Mouse (Mus musculus): ENCODE results near the gene Pnpla2. TPM values are rescaled to one million over a fixed set of nuclear protein-coding genes. Genes with fewer than 3 reads are reported as not detected.

Gene Pnpla2
- polyA plus RNA-seq, 1 experiment from 2014 or later: 17.2 TPM

DNA sequence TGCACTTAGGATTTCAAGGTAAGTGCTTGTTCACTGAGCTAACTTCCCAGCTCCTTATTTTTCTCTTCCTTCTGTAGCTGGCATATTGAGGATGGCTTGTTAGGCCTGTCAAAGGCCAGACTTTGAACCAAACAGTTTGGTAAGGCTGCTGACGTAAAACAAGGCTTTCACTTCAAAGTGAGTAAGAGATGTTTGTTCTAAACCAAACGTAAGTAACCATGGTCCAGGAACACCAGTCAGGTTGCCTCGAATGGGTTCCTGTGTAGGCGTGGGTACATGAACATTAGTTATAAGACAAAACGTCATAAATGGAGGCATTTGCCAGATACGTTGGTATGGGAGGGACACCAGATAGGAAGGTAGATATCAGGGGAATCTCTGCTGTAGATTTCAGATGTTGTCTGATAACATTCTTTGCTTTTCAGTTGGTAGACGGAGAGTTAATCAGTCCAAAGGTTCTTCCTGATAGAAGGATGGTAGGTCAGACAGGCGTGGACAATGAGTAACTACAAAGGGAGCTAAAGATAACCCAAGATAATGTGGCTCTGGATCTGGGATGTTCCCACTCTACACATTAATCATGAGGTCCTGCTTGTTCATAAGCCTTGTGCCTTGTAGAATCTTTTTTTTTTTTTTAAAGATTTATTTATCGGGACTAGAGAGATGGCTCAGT is 34.8 kb upstream of the Pnpla2 start:
- no peaks in the 10 kb centered on the region for H3K4me1 ChIP-seq
- H3K9ac ChIP-seq (replicated peaks): no peak overlapping the region
- WGBS: 87% methylated on average over 9 of the region's 9 CpGs
- H3K9me3 ChIP-seq (replicated peaks): no peaks in the 10 kb centered on the region
- H3K4me2 ChIP-seq: no peak overlapping the region
- no peaks in the 10 kb centered on the region for H3K36me3 ChIP-seq
- H3K27me3 ChIP-seq (replicated peaks): no peaks in the 10 kb centered on the region
- no peak overlapping the region for H3K4me3 ChIP-seq (replicated peaks)
- no peak for ATAC-seq (ENCODE audit: low FRiP score)
- no peak overlapping the region for H3K27ac ChIP-seq (replicated peaks)

DNA sequence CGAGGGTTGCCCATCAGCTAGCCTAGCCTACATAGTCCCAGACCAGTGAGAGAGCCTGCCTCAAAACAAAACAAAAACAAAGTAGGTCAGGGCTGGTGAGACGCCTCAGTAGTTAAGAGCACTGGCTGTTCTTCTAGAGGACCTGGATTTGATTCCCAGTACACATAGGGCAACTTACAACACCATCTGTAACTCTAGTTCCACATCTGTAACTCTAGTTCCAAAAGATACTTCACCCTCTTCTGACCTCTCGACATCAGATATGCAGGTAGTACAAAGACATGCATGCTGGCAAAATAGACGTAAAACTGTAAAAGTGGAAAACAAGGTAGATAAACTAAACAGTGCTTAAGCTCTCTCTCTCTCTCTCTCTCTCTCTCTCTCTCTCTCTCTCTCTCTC is 31.2 kb upstream of the Pnpla2 start:
- no peak overlapping the region for H3K4me2 ChIP-seq
- no peaks in the 10 kb centered on the region for H3K9me3 ChIP-seq (replicated peaks)
- H3K27ac ChIP-seq (replicated peaks): no peak overlapping the region
- no peak overlapping the region for H3K4me3 ChIP-seq (replicated peaks)
- H3K4me1 ChIP-seq: peaks cover 10% of the 10 kb centered on the region
- 78% methylated on average over 4 of the region's 4 CpGs for WGBS
- H3K9ac ChIP-seq (replicated peaks): no peak overlapping the region
- no peaks in the 10 kb centered on the region for H3K27me3 ChIP-seq (replicated peaks)
- no peak for ATAC-seq (ENCODE audit: low FRiP score)
- H3K36me3 ChIP-seq: peaks cover 14% of the 10 kb centered on the region

- no peak overlapping the region for H3K27ac ChIP-seq (replicated peaks)
- H3K9me3 ChIP-seq (replicated peaks): no peaks in the 10 kb centered on the region
- H3K36me3 ChIP-seq: peaks cover 36% of the 10 kb centered on the region
- 89% methylated on average over 12 of the region's 12 CpGs for WGBS
- no peak for ATAC-seq (ENCODE audit: low FRiP score)
- H3K27me3 ChIP-seq (replicated peaks): no peaks in the 10 kb centered on the region
- H3K4me2 ChIP-seq: no peak overlapping the region
- H3K4me3 ChIP-seq (replicated peaks): no peak overlapping the region
- no peak overlapping the region for H3K9ac ChIP-seq (replicated peaks)
- H3K4me1 ChIP-seq: peaks cover 26% of the 10 kb centered on the region
These were observed 27.9 kb upstream of the Pnpla2 start for GRCm38 (mm10) chr7:141426948-141427730.

GRCm38 (mm10) chr7:141428701-141429100 is 26.3 kb upstream of the Pnpla2 start:
- Histone ChIP-seq H3K36me3 (peaks cover 51% of the 10 kb centered on the region), H3K4me3 (replicated peaks) (peak overlapping the region; percentile 64), H3K27me3 (replicated peaks) (no peaks in the 10 kb centered on the region), H3K4me1 (peaks cover 38% of the 10 kb centered on the region), H3K9me3 (replicated peaks) (no peaks in the 10 kb centered on the region), H3K4me2 (peak overlapping the region; percentile 81), H3K27ac (replicated peaks) (peak overlapping the region; percentile 81), H3K9ac (replicated peaks) (peak overlapping the region; percentile 77)
- peak; percentile 2; the same call in 1 of the 2 replicates for ATAC-seq (ENCODE audit: low FRiP score)
- 51% methylated on average over 5 of the region's 5 CpGs for WGBS

- H3K36me3 ChIP-seq: peaks cover 51% of the 10 kb centered on the region
- ATAC-seq (ENCODE audit: low FRiP score): peak; percentile 87
These were observed 25.7 kb upstream of the Pnpla2 start, which contains the start of gene Cend1 for GRCm38 (mm10) chr7:141429310-141429709. TSS of gene Cend1 (minus strand) at chr7:141429491.

DNA sequence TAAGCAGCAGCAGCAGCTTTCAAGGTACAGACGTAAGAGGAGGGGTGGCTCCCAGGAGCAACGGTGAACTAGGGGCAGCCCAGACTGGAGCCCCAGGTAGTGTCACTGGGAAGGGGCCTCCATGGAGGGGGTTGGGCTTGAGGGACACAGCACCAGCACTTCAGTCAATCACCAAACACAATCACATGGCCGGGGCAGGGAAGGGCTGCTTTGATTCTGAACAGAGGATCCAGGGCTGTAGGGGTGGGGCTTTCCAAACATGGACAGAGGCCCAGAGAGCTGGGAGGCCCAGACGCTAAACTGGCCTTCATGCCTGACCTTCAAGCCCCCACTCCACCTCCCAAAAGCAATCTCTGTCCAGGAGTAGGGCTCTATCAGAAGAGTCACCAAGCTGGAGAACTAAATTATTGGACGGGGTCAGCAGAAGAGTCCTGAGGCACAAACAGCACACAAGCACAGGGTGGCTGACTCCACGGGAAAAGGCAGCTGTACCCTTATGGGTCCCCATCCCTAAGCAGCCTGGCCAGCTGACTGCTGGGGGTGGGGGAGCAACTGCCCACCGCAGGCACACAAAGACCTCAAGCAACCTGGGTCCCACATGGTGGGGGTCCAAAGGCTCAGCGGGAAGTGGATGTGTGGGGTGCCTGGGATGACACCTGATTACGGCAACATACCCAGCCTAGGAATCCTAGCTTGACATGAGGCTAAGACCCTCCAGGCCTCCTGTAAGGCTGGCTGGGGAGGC is 25.0 kb upstream of the Pnpla2 start:
- peak overlapping the region; percentile 81 for H3K4me2 ChIP-seq
- peak overlapping the region; percentile 64; the same call in 1 of the 2 replicates for H3K4me3 ChIP-seq (replicated peaks)
- peaks cover 51% of the 10 kb centered on the region for H3K4me1 ChIP-seq
- H3K9ac ChIP-seq (replicated peaks): no peak overlapping the region
- no peaks in the 10 kb centered on the region for H3K27me3 ChIP-seq (replicated peaks)
- peak overlapping the region; percentile 81 for H3K27ac ChIP-seq (replicated peaks)
- H3K36me3 ChIP-seq: peaks cover 51% of the 10 kb centered on the region
- no peaks in the 10 kb centered on the region for H3K9me3 ChIP-seq (replicated peaks)
- 0 out of 2 replicates have a peak, but pooled peaks have one; percentile 19 for ATAC-seq (ENCODE audit: low FRiP score)
- 61% methylated on average over 9 of the region's 9 CpGs for WGBS

More at GRCm38 (mm10) chr7:141429310-141429709, 25.7 kb upstream of the Pnpla2 start, which contains the start of gene Cend1:
- H3K27ac ChIP-seq (replicated peaks): peak within 1 kb of the TSS; percentile 81
- no peaks in the 10 kb centered on the region for H3K9me3 ChIP-seq (replicated peaks)
- H3K27me3 ChIP-seq (replicated peaks): no peaks in the 10 kb centered on the region
- peak within 1 kb of the TSS; percentile 81 for H3K4me2 ChIP-seq
- WGBS: 2% methylated on average over 19 of the region's 19 CpGs
- H3K4me1 ChIP-seq: peaks cover 44% of the 10 kb centered on the region
- peak within 1 kb of the TSS; percentile 64 for H3K4me3 ChIP-seq (replicated peaks)
- peak within 1 kb of the TSS; percentile 77 for H3K9ac ChIP-seq (replicated peaks)

- H3K4me1 ChIP-seq: peaks cover 58% of the 10 kb centered on the region
- H3K9me3 ChIP-seq (replicated peaks): no peaks in the 10 kb centered on the region
- no peak overlapping the region for H3K9ac ChIP-seq (replicated peaks)
- no peak overlapping the region for H3K4me3 ChIP-seq (replicated peaks)
- ATAC-seq (ENCODE audit: low FRiP score): no peak
- peaks cover 51% of the 10 kb centered on the region for H3K36me3 ChIP-seq
- H3K27ac ChIP-seq (replicated peaks): 0 out of 2 replicates have a peak overlapping the region, but pooled peaks have one; percentile 81
- no peaks in the 10 kb centered on the region for H3K27me3 ChIP-seq (replicated peaks)
- 91% methylated on average over 9 of the region's 9 CpGs for WGBS
- H3K4me2 ChIP-seq: no peak overlapping the region
These were observed 24.3 kb upstream of the Pnpla2 start for GRCm38 (mm10) chr7:141430585-141431240.

DNA sequence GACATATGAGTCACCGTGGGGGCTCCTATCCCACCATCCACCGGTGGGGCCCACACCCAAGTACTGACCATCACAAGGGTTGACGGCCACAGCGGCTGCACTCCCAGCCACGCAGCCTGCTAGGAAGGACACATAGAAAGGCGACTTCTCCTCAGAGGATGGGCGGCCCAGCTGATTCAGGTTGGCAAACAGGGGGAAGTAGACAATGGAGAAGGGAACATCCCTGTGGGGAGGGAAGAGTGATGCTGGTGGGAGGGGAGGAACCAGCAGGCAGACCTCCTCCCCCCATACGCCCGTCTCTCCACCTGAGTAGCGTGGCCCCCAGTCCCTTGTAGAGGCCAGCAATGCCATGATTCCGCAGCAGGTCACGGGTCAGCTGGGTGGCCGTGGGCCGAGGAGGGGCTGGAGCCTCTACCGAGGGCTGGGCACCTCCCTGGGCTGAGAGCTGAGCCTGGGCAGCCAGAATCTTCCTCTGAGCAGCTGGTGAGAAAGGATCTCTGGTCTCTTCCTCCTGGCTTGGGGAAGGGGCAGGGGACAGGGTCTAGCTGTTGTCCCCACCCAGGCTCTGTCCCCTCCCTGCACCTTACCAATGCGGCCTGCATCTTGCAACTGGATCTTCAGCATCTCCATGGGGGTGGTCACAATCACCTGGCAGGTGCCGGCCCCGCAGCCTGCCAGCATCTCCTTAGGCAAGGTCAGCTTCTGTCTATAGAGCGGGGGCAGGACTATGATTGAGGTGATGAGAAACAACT is 23.4 kb upstream of the Pnpla2 start:
- H3K4me3 ChIP-seq (replicated peaks): no peak overlapping the region
- WGBS: 95% methylated on average over 19 of the region's 19 CpGs

GRCm38 (mm10) chr7:141432186-141432611 is 22.8 kb upstream of the Pnpla2 start:
- Histone ChIP-seq H3K4me2 (no peak overlapping the region), H3K4me3 (replicated peaks) (no peak overlapping the region), H3K36me3 (peaks cover 42% of the 10 kb centered on the region), H3K9me3 (replicated peaks) (no peaks in the 10 kb centered on the region), H3K27ac (replicated peaks) (no peak overlapping the region), H3K4me1 (peaks cover 72% of the 10 kb centered on the region), H3K9ac (replicated peaks) (no peak overlapping the region), H3K27me3 (replicated peaks) (no peaks in the 10 kb centered on the region)
- 85% methylated on average over 8 of the region's 8 CpGs for WGBS
- no peak for ATAC-seq (ENCODE audit: low FRiP score)

More for the DNA sequence above, 23.4 kb upstream of the Pnpla2 start:
- ATAC-seq (ENCODE audit: low FRiP score): no peak
- no peak overlapping the region for H3K4me2 ChIP-seq
- no peaks in the 10 kb centered on the region for H3K27me3 ChIP-seq (replicated peaks)
- no peak overlapping the region for H3K27ac ChIP-seq (replicated peaks)
- no peak overlapping the region for H3K9ac ChIP-seq (replicated peaks)
- peaks cover 67% of the 10 kb centered on the region for H3K4me1 ChIP-seq
- peaks cover 48% of the 10 kb centered on the region for H3K36me3 ChIP-seq
- H3K9me3 ChIP-seq (replicated peaks): no peaks in the 10 kb centered on the region

DNA sequence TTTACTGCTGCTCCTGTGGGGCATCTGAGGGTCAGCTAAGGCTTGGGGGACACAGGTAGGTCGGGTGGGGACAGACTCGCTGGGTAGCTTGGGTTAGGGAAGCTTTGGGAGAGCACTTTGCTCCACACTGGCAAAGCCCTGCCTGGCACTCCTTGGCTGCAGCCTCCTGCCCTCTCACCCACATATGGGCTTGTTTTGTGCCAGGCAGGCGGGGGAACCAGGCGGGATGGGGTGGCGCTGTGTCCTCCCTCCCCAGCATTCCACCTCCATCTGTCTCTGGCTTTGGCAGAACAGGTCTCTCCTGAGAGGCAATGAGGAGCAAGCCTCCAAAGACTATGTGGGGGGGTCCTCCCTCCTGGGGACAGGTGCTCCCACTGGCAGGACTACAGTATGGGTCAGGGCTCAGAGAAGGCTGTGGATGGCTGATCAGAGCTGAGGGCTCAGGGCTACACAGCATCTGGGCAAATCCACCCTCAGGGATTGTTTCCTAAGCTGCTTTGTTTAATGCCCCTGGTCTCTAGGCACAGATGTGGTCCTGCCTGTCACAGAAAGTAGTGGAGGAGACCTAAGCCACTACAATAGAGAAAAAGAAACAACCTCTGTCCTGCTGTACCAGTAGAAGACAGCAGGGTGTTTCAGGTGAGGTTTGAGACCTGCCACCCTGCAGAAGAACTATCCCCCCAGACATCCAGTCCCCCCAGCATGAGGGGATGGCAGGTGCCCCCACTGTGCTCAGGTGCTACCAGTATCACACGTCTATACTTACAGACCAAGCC is 22.1 kb upstream of the Pnpla2 start:
- peak overlapping the region; percentile 58; the same call in 1 of the 2 replicates for H3K4me3 ChIP-seq (replicated peaks)
- no peak for ATAC-seq (ENCODE audit: low FRiP score)
- H3K27ac ChIP-seq (replicated peaks): no peak overlapping the region
- H3K9me3 ChIP-seq (replicated peaks): no peaks in the 10 kb centered on the region
- peaks cover 75% of the 10 kb centered on the region for H3K4me1 ChIP-seq
- H3K4me2 ChIP-seq: peak overlapping the region; percentile 91
- H3K27me3 ChIP-seq (replicated peaks): no peaks in the 10 kb centered on the region
- peaks cover 37% of the 10 kb centered on the region for H3K36me3 ChIP-seq
- WGBS: 85% methylated on average over 6 of the region's 6 CpGs
- peak overlapping the region; percentile 66; the same call in 1 of the 2 replicates for H3K9ac ChIP-seq (replicated peaks)
